Mouse (Mus musculus) T-helper 2 cell (primary cell): Measurements from ENCODE around the gene Nploc4.
"Not testable (repeated sequence)": the region's sequence is repeated elsewhere in the genome, so short reads cannot be mapped to it uniquely, and the experiment has no call there.

Experiments used
- in situ Hi-C: fragments of 300-600 bp; cut with MboI, MseI; formaldehyde crosslinking; loops from one replicate; pipeline ENCODE4 v1.15.1; 2025; ENCODE audit warnings: high pct_unique_total_duplicates

Gene Nploc4

GRCm38 (mm10) chr11:120354304-120355276 is 82.9 kb downstream of the Nploc4 start:
- in situ Hi-C loops, result loop anchor here (5.0 kb wide), 1 partner anchor 47 kb away; no protein-coding TSS in a partner anchor

- in situ Hi-C loops, result loop anchor here (5.0 kb wide), 1 partner anchor 46 kb away; no protein-coding TSS in a partner anchor
Measured at GRCm38 (mm10) chr11:120353500-120354303, 83.8 kb downstream of the Nploc4 start.

- in situ Hi-C loops, result loop anchor here (5.0 kb wide), 1 partner anchor 45 kb away; no protein-coding TSS in a partner anchor
Measured at GRCm38 (mm10) chr11:120352571-120353290, 84.8 kb downstream of the Nploc4 start.

DNA sequence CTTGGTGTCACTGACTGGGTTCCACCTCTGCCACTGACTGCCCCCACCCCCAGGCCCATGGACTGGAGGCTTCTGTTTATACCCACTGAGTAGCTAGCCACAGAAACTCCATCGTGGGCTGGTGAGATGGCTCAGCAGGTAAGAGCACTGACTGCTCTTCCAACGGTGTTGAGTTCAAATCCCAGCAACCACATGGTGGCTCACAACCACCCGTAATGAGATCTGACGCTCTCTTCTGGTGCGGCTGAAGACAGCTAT is 85.5 kb downstream of the Nploc4 start:
- in situ Hi-C loops, result loop anchor here (5.0 kb wide), 1 partner anchor 45 kb away; no protein-coding TSS in a partner anchor

- in situ Hi-C loops, result loop anchor here (5.0 kb wide), 1 partner anchor 44 kb away; no protein-coding TSS in a partner anchor
Measured at GRCm38 (mm10) chr11:120351250-120352092, 86.0 kb downstream of the Nploc4 start.

DNA sequence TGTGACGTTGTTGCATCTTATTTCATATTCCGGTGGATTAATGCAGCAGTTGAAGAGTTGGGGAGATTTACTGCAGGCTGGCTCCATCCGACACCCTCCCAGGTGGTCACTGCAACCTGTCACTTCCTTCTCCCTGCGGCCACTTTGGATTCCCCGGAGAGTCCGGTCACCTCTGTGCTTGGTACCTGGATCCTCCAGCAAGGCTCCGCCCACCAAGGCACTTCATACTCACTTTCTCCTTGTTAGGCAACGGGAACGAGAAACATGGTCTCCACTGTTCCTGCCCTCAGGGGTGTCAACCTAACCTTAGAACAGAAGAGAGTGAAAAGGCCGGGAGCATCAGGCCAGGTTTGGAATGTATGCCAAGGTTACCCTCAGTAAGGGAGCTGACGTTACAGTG is 86.8 kb downstream of the Nploc4 start:
- in situ Hi-C loops, result loop anchor here (5.0 kb wide), 1 partner anchor 43 kb away; no protein-coding TSS in a partner anchor

- in situ Hi-C loops, result loop anchor here (5.0 kb wide), 1 partner anchor 43 kb away; no protein-coding TSS in a partner anchor
Measured at GRCm38 (mm10) chr11:120349986-120350702, 87.4 kb downstream of the Nploc4 start.

DNA sequence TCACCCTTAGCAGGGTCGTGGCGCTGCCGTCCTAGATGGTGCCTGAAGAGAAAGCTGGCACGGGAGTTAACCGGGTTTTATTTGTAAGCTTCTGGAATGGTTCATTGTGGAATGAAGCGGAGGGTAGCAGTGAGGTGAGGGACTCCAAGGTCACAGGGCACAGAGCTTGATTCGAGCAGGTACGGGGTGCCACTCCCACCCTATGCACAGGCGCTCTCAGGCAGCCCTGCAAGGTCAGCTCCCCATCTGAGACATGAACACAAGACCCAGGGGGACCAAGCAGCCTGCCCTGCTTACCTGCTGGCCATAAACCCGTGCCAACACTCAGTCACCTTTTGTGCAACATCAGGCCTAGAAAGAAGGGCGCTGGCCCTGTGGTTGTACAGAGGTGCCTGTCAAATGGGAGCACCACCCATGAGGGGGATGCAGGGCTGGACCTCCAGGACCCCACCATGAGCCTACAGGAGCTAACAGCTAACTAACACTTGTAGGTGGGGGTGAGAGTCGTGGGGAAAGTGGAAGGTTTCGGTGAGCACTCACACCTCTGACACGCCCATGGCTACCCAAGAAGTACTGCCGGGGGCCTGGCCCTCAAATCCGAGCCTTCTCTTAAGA is 88.0 kb downstream of the Nploc4 start:
- in situ Hi-C loops, result no loop called here

DNA sequence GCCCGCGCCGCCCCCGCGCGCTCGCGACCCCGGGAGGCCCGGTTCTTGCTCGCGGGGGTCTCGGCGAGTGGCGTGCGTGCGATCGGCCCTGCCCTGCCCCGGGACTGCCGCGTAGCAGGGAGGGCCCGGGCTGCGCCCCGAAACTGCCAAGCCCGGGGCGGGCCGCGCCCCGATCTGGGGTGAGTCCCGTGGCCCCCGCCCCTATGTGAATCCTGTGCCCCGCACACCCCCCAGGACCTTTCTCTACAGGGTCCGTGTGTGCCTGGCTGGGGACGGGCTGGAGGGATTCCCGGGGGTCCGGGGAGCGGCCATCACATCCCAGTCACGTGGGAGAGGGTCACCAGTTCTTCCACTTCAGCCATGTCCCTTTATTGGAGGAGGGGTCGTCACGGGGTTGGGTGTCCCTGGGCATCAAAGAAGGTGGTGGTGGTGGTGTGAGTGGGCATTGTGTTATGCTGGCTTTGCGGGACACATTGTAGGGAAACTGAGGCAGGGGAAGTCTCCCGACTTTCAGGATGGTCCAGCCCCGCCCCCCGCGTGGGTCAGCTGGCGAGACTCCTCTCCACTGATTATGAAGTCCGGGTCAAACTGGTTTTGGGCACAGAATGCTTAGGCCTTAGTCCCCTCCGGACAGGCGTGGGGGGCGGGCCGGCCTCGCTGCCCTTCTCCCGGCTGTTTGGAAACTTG is 88.7 kb downstream of the Nploc4 start:
- in situ Hi-C loops, result no loop called here

- in situ Hi-C loops, result no loop called here
Measured at GRCm38 (mm10) chr11:120347791-120348683, 89.5 kb downstream of the Nploc4 start, which contains the start of gene Actg1. Gene Actg1 (minus strand): TSS chr11:120348542.

DNA sequence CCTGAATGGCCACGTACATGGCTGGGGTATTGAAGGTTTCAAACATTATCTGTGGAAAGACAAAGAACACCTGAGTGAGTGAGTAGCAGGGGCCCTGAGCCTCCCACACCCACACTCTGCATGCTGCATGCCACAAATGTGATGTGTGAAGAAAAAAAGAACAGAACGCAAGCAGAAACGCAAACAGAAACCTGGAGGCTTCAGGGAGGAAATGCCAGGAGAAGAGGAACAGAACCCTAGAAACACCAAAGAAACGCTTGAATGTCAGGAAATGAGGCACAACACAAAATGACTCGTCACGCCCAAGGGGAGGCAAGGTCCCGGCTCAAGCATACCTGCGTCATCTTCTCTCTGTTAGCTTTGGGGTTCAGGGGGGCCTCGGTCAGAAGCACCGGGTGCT is 90.2 kb downstream of the Nploc4 start:
- in situ Hi-C loops, result no loop called here

DNA sequence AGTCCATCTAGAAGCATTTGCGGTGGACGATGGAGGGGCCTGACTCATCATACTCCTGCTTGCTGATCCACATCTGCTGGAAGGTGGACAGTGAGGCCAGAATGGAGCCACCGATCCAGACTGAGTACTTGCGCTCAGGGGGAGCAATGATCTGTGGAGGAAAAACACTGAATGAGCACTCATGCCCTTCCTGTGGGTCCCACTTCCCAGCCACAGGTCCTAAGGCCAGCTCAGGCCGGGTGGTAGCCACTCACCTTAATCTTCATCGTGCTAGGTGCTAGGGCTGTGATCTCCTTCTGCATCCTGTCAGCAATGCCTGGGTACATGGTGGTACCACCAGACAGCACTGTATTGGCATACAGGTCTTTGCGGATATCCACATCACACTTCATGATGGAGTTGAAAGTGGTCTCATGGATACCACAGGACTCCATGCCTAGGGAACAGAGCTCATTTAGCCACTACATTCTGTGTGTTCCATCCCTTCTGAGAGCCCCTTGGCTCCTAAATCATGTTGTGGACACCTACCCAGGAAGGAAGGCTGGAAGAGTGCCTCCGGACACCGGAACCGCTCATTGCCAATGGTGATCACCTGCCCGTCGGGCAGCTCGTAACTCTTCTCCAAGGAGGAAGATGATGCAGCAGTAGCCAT is 91.0 kb downstream of the Nploc4 start:
- in situ Hi-C loops, result not testable (repeated sequence)

- in situ Hi-C loops, result no loop called here
Measured at GRCm38 (mm10) chr11:120345067-120345681, 92.3 kb downstream of the Nploc4 start.

DNA sequence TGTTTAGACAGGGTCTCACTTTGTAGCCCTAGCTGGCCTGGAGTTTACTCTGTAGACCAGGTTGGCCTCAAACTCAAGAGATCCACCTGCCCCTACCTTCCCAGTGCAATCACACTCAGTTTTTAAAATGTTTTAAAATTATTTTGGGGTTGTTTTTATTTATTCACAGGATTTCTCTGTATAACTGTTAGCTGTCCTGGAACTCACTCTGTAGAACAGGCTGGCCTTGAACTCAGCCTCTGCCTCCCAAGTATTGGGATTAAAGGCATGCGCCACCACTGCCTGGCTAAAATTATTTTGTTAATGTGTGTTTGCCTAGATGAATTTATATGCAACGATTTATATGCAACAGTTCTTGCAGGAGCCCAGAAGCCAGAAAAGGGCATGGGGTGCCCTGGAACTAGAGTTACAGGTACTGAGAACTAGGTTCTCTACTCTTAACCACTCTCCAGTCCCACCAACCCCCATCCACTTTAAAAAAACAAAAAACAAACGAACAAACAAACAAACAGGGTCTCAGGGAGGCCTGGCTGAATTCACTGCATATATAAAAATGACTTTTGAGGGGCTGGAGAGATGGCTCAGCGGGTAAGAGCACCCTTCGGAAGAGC is 93.1 kb downstream of the Nploc4 start:
- in situ Hi-C loops, result no loop called here

DNA sequence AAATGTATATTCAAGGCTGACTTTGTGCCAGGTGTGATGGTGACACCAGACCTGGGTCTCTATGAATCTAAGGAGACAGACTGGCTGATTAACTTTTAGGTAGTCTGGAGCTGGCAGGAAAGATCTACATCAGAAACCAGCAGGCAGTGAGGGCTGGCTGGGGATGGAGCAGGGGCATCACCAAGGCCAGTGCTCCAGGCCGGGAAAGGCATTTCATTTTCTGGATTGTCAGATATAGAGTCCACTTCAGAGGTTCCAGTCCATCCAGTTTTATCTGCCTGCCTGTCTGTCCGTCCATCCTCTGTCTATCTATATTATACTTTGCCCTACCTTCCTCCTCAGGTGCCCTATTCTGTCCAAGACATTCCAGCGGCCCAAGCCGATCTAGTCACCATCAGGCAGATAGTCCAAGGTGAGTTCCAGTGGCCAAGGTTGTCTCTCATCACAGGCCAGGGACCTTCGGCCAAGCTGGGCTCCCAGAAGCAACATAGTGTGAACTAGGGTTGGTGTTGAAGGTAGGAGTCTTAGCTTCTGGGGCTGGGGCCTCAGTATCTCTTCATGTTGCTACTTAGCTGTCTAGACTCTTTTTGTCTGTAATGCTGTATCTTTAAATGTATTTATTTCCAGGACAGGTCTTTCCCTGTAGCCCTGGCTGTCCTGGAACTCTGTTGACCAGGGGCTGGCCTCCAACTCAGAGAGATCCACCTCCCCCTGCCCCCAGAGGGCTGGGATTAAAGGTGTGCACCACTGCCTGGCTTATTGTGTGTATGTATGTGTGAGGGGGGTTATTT is 93.8 kb downstream of the Nploc4 start:
- in situ Hi-C loops, result no loop called here
